Comparison of ENCODE assay signal across 8 mouse cellular contexts in genomic region chr5:134552110-134552972, GRCm38 (mm10). TPM values are rescaled to one million over a fixed set of nuclear protein-coding genes. Genes with fewer than 3 reads are reported as not detected.
DNase-seq lines count a peak whose midpoint lies in the region; ATAC-seq and TF ChIP-seq lines count a peak whose summit lies in the region.

TSS of gene Clip2 (minus strand) at chr5:134552434.

- 0 out of 2 replicates have a peak, but pooled peaks cover 8% of the 10 kb centered on the region for H3K27me3 ChIP-seq in heart, embryonic 12.5 days (replicated peaks)
- H3K27me3 ChIP-seq in kidney, postnatal 0 days (ENCODE audit: insufficient read depth, low read length) = no peaks in the 10 kb centered on the region
- H3K27me3 ChIP-seq in liver, embryonic 11.5 days (replicated peaks; ENCODE audit: control insufficient read depth, insufficient read depth, low read length) = no peaks in the 10 kb centered on the region
- no peaks in the 10 kb centered on the region for H3K27me3 ChIP-seq in stomach, embryonic 14.5 days (ENCODE audit: control insufficient read depth, insufficient read depth, low read length)

- no peaks in the 10 kb centered on the region for H3K36me3 ChIP-seq in heart, embryonic 12.5 days
- H3K36me3 ChIP-seq in kidney, postnatal 0 days (ENCODE audit: insufficient read depth, low read length) = no peaks in the 10 kb centered on the region
- no peaks in the 10 kb centered on the region for H3K36me3 ChIP-seq in liver, embryonic 11.5 days (ENCODE audit: control insufficient read depth, insufficient read depth, low read length)
- no peaks in the 10 kb centered on the region for H3K36me3 ChIP-seq in stomach, embryonic 14.5 days (ENCODE audit: control insufficient read depth, insufficient read depth, low read length)

- peak within 1 kb of the TSS; percentile 77 for H3K4me2 ChIP-seq in heart, embryonic 12.5 days
- peak within 1 kb of the TSS; percentile 91 for H3K4me2 ChIP-seq in kidney, postnatal 0 days (ENCODE audit: low read length)
- peak within 1 kb of the TSS; percentile 99 for H3K4me2 ChIP-seq in liver, embryonic 11.5 days
- peak within 1 kb of the TSS; percentile 88 for H3K4me2 ChIP-seq in stomach, embryonic 14.5 days (replicated peaks; ENCODE audit: low read depth, low read length)

- peak; percentile 68 for TF ChIP-seq POLR2A in brain, embryonic 14.5 days (IDR thresholded peaks at IDR 0.05; ENCODE audit: borderline replicate concordance, extremely low read depth, insufficient read depth, insufficient read length, poor library complexity, severe bottlenecking)

- ATAC-seq in erythroid progenitor cell, adult 5-6 weeks (replicated peaks; ENCODE audit: low FRiP score, poor library complexity, severe bottlenecking) = peak; percentile 79
- ATAC-seq in heart, embryonic 12.5 days (ENCODE audit: insufficient number of reproducible peaks, low FRiP score) = peak; percentile 88
- peak; percentile 95 for ATAC-seq in kidney, postnatal 0 days (replicated peaks; ENCODE audit: low FRiP score, low read depth)
- peak; percentile 88 for ATAC-seq in liver, embryonic 11.5 days (replicated peaks; ENCODE audit: low FRiP score)
- ATAC-seq in stomach, embryonic 14.5 days (ENCODE audit: insufficient number of reproducible peaks, insufficient read depth, low FRiP score, low read depth) = peak; percentile 93

- peak within 1 kb of the TSS; percentile 84 for H3K27ac ChIP-seq in heart, embryonic 12.5 days (ENCODE audit: poor library complexity, severe bottlenecking)
- H3K27ac ChIP-seq in kidney, postnatal 0 days = peak within 1 kb of the TSS; percentile 95
- peak within 1 kb of the TSS; percentile 80 for H3K27ac ChIP-seq in liver, embryonic 11.5 days (ENCODE audit: low read depth, low read length)
- peak within 1 kb of the TSS; percentile 90 for H3K27ac ChIP-seq in stomach, embryonic 14.5 days (ENCODE audit: low read length)

- H3K9me3 ChIP-seq in heart, embryonic 12.5 days (replicated peaks) = 0 out of 2 replicates have a peak, but pooled peaks cover 3% of the 10 kb centered on the region
- no peaks in the 10 kb centered on the region for H3K9me3 ChIP-seq in kidney, postnatal 0 days (replicated peaks; ENCODE audit: low read length)
- H3K9me3 ChIP-seq in liver, embryonic 11.5 days (ENCODE audit: control insufficient read depth, low read length) = no peaks in the 10 kb centered on the region
- no peaks in the 10 kb centered on the region for H3K9me3 ChIP-seq in stomach, embryonic 14.5 days (ENCODE audit: control insufficient read depth, low read depth, low read length)

- peak within 1 kb of the TSS; percentile 78 for H3K9ac ChIP-seq in heart, embryonic 12.5 days
- peak within 1 kb of the TSS; percentile 94 for H3K9ac ChIP-seq in kidney, postnatal 0 days (ENCODE audit: low read depth, low read length)
- H3K9ac ChIP-seq in liver, embryonic 11.5 days (ENCODE audit: low read depth, low read length) = peak within 1 kb of the TSS; percentile 76
- peak within 1 kb of the TSS; percentile 74 for H3K9ac ChIP-seq in stomach, embryonic 14.5 days (replicated peaks; ENCODE audit: low read depth, low read length)

- no peak for TF ChIP-seq CTCF in brain, embryonic 14.5 days (IDR thresholded peaks at IDR 0.05; ENCODE audit: borderline replicate concordance, extremely low read depth, insufficient read depth, insufficient read length)
- peak; percentile 11; the same call in 1 of the 2 replicates for TF ChIP-seq CTCF in kidney, postnatal 0 days (IDR thresholded peaks at IDR 0.05; ENCODE audit: low read depth)

- H3K4me1 ChIP-seq in heart, embryonic 12.5 days (replicated peaks) = peaks cover 31% of the 10 kb centered on the region
- peaks cover 19% of the 10 kb centered on the region; the same call in 1 of the 2 replicates for H3K4me1 ChIP-seq in kidney, postnatal 0 days (replicated peaks; ENCODE audit: insufficient read depth, low read length)
- H3K4me1 ChIP-seq in liver, embryonic 11.5 days (replicated peaks; ENCODE audit: control insufficient read depth, insufficient read depth, low read length) = peaks cover 27% of the 10 kb centered on the region
- peaks cover 34% of the 10 kb centered on the region for H3K4me1 ChIP-seq in stomach, embryonic 14.5 days (ENCODE audit: control insufficient read depth, insufficient read depth, low read length)

- WGBS in heart, embryonic 12.5 days = 1% methylated on average over 61 of the region's 61 CpGs
- 1% methylated on average over 61 of the region's 61 CpGs for WGBS in kidney, postnatal 0 days
- 2% methylated on average over 60 of the region's 61 CpGs for WGBS in liver, embryonic 11.5 days
- under 1% methylated on average over 59 of the region's 61 CpGs for WGBS in stomach, embryonic 14.5 days

- DNase-seq in B cell, adult 2 months = peak; percentile 88 to 90
- DNase-seq in brain, embryonic 14.5 days (ENCODE audit: low read depth) = peak; percentile 98
- peak; percentile 98 for DNase-seq in kidney, postnatal 0 days (ENCODE audit: low spot score)
- DNase-seq in liver, embryonic 11.5 days (ENCODE audit: low spot score) = peak; percentile 91
- peak; percentile 93 for DNase-seq in naive thymus-derived CD4-positive, alpha-beta T cell, adult 2 months (ENCODE audit: low read depth)

- peak within 1 kb of the TSS; percentile 73 for H3K4me3 ChIP-seq in heart, embryonic 12.5 days
- H3K4me3 ChIP-seq in kidney, postnatal 0 days (replicated peaks; ENCODE audit: low read depth, low read length) = peak within 1 kb of the TSS; percentile 82
- peak within 1 kb of the TSS; percentile 78 for H3K4me3 ChIP-seq in liver, embryonic 11.5 days (ENCODE audit: low read depth, low read length)
- peak within 1 kb of the TSS; percentile 60 for H3K4me3 ChIP-seq in stomach, embryonic 14.5 days (ENCODE audit: low read depth, low read length)

RNA-seq across cellular contexts. Expression of gene Clip2, which starts in this region (rescaled TPM):
- polyA plus RNA-seq in brain, embryonic 14.5 days (2012; rRNA removed) = 77.0 and 115 TPM in 2 replicates
- 0.84 TPM in 1 of 2 replicates, not detected in the other for total RNA-seq in erythroid progenitor cell, adult 5-6 weeks (2015; ENCODE audit: low replicate concordance)
- total RNA-seq in erythroid progenitor cell, adult 5-6 weeks (2017; ENCODE audit: low replicate concordance) = 0.68 and 0.77 TPM in 2 replicates
- polyA plus RNA-seq in heart, embryonic 12.5 days (2016; fragmentation: Nextera tagmentation; extraction: Ambion mirVana) = 2.5 and 2.7 TPM in 2 replicates
- polyA plus RNA-seq in kidney, postnatal 0 days (2015; fragmentation: Nextera tagmentation; extraction: Ambion mirVana) = 3.3 TPM in 2 replicates
- 1.4 and 1.7 TPM in 2 replicates for polyA plus RNA-seq in liver, embryonic 11.5 days (2014; fragmentation: Nextera tagmentation; extraction: Ambion mirVana)
- 4.1 and 4.4 TPM in 2 replicates for polyA plus RNA-seq in stomach, embryonic 14.5 days (2014; fragmentation: Nextera tagmentation; extraction: Ambion mirVana)

Comparison
In these comparisons a context has a peak if more than half of its experiments do, and no peak if none do; other contexts are left out.
1. Peak in every context shown above with its lines: DNase-seq, ATAC-seq, H3K4me3 ChIP-seq and H3K27ac ChIP-seq.
2. RNA of gene Clip2 (polyA plus RNA-seq): 77.0 to 115 TPM in brain, embryonic 14.5 days; 4.1 to 4.4 TPM in stomach, embryonic 14.5 days, 3.3 TPM in kidney, postnatal 0 days, 2.5 to 2.7 TPM in heart, embryonic 12.5 days and 1.4 to 1.7 TPM in liver, embryonic 11.5 days; every median in the first group is over 10 times any median in the second.
3. Peak in ATAC-seq in erythroid progenitor cell, adult 5-6 weeks; RNA of the gene not detected or under 1 TPM.